Mouse (Mus musculus): ENCODE measurements around the gene Eda. TPM values are rescaled to one million over a fixed set of nuclear protein-coding genes. Genes with fewer than 3 reads are reported as not detected.

Eda gene
- total RNA-seq (2021) = 10 to 100 TPM; 11.0 to 13.2 TPM
- long read RNA-seq, experiment 1, partial matches to known transcripts = 5 of 7 reads
- long read RNA-seq, experiment 1, other reads (novel, unspliced or antisense) = 2 of 7 reads
- long read RNA-seq, experiment 2, partial matches to known transcripts = 4 of 7 reads
- long read RNA-seq, experiment 2, other reads (novel, unspliced or antisense) = 3 of 7 reads

DNA sequence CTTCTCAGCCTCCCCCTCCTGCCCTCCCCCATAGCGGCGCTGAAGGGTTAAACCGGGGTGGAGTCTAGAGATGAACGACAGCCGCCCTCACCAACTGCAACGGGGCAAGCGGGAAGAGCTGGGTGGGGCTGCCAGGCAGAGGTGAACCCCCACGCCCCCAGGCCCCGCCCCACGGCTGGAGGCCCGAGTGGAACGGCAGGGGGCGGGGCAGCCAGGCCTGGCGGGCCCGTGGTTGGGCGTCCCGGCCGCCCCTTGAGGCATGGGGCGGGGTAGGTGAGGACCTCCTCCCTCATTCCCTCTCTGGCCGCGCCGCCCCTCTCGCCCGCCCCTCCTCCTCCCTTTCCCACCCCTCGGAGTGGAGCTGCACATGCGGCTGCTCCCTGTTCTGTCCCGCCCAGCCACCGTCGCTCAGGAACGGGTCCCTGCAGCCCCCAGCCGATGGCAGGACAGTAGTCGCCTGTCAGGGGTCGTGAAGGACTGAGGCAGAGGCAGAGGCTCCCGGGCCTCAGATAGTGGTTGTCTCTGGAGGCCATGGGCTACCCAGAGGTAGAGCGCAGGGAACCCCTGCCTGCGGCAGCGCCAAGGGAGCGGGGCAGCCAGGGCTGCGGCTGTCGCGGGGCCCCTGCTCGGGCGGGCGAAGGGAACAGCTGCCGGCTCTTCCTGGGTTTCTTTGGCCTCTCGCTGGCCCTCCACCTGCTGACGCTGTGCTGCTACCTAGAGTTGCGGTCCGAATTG is at the start of gene Eda:
TSS of gene Eda (plus strand) at position 357 of the 735 bp plus-strand sequence.
- DNase-seq = peak; percentile 86

DNA sequence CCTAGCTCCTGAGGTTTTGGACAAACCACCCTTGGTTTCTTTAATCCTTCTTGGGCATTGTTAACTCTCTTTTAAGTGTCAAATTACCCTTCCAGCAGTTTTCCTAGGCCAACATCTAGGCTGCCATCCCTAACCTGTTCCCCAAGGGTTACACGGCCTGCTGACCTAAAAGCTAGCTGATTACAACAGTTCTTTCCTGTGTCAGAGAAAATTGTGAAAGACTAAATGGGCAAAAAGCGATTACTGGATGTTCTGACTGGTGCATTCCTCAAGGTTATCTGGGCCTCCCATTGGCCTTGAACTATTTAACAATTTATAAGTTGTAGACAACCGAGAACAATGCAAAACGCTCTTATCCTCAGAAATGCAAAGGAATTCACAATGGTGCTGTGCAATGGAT is 14.4 kb upstream of the Eda start:
- no peak for DNase-seq

DNA sequence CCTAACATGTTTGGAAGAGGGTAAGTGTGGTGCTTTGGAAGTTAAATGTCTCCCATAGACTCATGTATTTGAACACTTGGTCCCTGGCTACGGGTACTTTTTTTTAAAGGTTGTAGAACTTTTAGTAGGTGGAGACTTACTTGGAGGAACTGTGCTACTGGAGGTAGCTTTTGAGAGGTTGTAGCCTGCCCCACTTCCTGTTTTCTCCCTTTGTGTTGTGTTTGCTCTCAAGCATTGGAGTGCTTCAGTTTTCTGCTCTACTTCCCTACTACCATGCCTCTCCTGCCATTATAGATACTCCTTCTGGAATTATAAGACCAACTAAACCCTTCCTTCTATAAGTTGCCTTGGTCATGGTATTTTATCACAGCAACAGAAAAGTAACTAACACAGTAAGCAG is 5.3 kb upstream of the Eda start:
- no peak for DNase-seq

DNA sequence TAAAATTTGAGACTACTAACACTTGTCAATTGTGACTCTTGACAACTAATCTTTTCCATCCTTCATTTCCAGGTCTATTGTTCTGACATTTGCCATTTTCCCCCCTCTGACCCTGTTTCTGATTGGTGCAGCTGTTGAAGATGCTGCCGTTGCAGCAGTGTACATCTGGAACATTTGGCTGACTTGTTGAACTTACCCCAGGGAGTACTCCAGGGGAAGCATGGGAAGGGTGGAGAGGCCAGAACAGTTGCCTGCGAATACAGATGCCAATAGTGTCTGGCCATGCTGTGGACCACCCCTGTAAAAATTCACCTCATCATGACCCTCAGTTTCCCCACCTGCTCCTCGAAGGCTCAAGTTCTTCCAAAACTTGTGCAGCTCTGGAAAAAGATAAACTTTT is 1.0 kb upstream of the Eda start:
- DNase-seq = peak; percentile 2

DNA sequence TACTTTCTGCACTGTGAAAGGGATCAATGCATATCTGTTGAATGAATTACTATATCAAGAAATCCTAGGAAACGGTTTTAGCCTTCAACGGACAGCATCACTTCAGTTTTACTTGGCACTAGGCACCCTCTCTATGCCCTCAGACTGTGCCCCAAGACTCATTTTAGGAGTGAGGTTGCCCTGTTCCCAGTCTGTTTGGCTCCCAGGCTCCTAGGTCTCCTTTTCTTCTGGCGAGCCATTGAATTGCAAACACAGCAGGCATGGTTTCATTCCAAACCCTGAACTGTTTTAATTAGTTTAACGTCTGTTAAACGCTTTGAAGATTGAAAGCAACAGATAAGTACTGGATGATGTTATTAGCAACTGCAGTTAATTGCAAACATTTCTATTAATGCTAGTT is 603 bp upstream of the Eda start:
- DNase-seq = no peak

DNA sequence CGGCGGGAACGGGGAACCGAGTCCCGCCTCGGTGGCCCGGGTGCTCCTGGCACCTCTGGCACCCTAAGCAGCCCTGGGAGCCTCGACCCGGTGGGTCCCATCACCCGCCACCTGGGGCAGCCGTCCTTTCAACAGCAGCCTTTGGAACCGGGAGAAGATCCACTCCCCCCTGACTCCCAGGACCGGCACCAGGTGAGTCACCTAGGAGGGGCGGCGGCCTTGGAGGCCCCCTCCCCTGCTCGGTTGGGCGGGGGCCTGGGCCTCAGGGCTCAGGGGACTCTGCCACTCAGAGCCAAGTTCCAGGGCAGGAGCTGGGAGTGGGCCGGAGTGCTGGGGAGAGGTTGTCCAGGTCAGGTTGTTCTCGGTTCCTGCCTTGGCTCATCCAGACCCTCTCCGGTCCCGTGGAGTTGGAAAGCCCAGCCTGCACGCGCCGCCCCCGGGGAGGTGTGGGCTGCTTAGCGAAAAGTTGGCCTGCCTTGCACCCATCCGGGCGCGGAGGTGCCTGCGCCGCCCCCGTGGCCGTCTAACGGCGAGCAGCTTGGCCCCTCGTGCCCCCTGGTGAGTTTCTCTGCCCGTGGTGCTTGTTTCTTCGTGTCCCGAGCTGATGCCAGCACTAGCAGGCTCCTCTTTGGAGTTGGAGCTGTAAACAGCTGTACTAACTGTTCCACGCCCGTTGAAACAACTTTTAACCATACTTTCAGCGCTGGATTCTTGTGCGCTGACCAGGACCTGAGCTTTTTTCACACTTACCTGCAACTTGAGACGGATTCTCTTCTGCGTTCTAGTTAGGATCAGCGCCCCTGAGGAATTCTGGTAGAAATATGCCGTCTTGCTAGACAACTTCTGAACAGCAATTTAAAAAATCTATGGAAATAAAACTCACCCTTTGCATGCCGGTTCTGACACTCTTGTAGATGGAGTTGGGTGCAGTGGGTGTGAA is 849 bp downstream of the Eda start:
- DNase-seq = peak; percentile 26

DNA sequence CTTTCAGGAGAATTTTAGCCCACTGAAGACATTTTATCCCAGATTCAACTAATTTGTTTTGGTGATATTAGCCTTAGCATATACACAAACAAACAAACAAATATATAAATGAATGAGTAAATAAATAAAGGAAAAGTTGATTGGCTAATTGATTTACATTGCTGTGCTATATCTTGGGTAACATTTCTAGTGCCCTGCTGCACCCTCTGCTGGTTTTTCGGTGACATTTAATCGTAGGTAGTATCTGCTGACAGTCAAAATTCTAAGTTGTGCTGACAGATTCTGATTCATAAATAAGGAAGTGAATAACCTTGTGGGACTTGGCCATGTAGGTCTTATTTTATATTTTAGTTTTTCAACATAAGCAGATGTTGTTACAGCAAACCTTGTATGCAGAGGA is 2.9 kb downstream of the Eda start:
- no peak for DNase-seq

DNA sequence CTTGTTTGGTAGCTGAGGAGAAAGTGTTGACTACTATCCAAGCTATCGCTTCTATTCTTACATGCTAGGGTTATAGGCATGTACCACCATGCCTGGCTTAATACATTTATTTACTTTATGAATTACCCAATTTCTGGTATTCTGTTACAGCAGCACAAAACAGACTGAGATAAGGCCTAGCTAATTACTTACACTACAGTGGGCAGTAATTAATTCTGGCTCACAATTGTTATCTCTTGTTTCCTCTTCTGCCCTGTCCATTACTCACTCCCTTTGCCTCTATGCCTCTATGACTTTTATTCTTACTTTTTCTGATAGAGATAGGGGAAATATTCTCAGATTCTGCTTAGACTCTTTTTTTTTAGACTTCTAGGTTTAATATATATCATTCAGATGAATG is 18.0 kb downstream of the Eda start:
- DNase-seq = no peak

DNA sequence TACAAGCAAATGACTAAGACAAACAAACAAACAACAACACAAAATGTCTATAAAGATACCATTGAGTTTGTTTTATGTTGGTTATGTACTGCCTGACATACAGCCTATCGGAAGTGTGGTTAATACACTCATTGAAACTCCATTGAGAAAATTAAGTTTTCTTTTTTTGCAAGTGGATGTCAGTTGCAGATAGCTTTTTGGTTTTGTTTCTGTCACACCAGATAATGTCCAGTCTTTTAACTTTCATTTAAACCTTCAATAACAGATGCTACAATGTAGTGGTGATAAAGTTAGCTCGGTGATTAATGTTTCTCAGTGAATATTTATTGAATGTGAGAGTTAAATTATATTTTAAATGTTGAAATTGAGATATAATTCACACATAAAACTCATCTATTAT is 23.9 kb downstream of the Eda start:
- no peak for DNase-seq

DNA sequence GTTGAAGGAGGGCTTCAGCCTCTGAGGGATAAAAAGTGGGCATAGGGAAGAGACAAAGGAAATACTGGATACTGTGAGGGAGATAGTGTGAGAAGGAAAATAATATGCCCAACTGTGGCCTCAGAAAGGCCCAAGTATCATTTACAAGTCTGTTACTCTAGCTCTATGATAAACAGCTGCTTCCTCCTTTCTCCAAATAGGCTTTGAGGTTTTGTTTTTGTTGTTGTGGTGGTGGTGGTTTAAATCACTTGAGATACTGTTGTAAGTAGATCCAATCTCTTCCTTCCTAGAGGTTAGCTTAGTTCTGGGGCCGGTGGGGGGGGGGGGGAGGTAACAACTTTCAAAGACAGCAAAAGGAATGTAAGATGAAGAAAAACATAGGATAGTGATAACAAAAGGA is 143.0 kb downstream of the Eda start:
- DNase-seq = no peak

DNA sequence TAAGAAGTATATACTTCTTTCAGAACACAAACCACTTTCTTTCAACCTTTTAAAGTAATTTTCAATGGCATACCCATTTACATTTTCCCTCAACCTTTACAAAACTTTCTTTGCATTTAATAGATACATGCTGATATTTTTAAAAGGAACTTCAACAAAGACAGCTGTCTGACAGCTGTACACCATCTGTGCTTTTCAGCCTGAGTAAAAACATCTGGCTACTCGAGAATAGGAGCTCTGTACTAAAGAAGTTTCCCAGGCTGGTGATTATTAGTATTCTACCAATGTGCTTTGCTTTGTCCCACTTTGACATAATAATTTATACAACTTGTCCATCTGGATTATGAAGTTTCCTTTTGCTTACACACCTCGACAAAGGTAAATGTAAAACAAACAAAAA is 219.9 kb downstream of the Eda start:
- DNase-seq = no peak

DNA sequence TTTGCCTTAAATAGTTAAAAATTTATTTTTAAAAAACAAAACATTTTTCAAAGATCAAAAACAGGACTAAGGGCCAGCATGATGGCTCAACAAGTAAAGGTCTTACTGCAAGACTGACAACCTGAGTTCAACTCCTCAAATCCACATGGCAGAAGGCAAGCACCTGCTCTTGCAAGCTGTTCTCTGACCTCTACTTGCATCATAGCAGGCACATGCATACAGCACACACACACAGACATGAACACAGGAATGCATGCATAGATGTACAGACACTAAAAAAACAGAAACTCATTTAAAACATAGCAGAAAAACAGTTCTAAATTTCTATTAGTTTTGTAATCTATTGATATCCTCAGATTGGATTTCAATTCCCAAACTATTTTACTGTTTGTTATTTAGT is 338.2 kb downstream of the Eda start:
- DNase-seq = no peak

DNA sequence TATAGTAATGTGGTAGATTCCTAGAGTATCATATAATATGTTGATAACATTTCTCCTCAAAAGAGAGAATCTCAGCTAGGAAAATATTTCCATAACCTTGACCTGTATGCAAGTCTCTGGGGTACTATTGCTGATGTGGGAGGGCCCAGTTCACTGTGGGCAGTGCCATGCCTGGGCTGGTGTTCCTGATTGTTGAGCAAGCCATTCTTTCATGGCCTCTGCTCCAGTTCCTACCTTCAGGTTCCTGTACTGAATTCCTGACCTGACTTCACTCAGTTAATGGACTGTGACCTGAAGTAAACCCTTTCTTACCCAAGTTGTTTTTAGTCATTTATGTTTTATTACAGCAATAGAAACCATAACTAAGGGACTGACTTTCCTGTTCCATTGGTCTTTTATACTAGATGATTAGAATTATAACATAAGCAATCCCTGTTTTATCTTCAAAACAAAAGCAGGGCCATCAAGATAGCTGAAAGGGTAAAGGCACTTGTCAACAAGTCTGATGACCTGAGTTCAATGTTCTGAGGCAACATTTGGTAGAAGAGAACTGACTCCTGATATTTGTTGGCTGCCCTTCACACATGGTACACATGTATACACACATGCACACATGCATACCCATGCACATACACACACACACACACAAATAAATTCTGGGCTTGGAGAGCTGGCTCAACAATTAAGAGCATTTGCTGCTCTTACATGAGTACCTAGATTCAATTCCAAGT is 338.9 kb downstream of the Eda start:
- no peak for DNase-seq

DNA sequence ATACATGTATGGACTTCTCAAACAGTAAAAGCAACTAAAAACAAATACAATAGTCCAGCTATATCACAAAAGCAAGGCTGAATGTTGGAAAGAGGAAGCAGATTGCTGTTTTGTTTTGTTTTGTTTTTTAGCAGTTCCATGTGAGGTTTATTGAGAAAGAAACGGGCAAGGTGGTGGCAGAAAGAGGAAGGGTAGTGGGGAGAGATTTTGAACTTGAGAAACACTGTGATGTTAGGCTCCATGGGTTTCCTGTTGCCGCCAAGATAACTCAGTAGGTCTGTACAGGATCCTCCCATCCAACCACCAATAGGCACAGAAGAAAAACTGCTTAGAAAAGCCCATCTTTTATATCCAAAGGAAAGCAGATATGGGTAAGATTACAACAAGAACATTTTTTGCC is 365.3 kb downstream of the Eda start:
- no peak for DNase-seq

DNA sequence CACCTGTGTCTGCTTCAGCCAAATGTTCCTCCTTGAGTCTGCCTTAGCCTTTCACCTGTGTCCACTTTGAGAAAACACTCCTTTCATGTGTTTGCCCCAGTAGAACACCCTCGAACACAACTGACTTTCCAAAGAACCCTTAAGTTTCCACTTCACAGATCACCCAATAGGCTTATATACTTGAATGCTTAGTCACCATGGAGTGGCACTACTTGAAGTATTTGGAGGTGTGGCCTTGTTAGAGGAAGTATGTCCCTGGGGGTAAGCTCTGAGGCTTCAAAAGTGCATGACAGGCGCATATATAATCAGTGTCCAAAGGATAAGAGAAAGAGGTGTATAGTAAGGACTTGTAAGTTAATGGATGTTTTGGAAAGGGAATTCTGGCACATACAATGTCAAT is 369.0 kb downstream of the Eda start:
- DNase-seq = no peak

DNA sequence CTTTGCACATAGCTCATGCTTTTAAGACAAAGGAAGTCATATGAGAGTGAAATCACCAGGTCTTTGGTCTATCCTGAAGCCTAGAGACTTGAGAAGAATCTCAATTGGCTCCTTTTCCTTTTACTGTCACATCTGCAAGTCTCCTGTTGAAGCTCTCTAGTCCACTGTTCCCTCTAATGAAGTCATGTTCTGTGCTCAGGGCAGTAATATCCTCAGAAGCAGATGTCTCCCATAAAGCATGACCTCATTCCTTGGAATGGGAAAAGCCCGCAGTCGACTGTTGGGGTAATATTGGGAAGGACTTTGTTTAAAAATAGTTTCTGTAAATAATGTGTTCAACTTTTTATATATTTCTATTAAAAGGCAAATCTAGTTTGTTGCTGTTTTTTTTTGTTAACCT is 381.6 kb downstream of the Eda start:
- DNase-seq = no peak

DNA sequence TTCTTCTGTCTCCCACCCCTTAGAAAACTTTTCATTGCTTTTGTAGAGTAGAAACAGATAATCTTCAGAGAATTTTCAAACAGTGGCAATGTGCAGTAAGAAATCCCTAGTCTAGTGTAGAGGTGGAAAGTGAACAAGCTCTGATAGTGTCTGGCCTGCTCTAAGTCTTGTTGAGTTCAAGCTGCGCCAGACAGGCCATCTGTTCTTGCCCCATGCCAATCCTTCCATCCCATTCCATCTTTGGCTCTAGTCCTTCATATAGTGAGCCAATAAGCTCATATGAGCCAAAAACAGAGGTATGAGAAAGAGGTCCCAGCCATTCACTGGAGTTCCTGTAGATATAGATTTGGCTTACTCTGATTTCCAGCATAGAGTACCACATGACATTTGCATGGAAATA is 414.5 kb downstream of the Eda start:
- no peak for DNase-seq

DNA sequence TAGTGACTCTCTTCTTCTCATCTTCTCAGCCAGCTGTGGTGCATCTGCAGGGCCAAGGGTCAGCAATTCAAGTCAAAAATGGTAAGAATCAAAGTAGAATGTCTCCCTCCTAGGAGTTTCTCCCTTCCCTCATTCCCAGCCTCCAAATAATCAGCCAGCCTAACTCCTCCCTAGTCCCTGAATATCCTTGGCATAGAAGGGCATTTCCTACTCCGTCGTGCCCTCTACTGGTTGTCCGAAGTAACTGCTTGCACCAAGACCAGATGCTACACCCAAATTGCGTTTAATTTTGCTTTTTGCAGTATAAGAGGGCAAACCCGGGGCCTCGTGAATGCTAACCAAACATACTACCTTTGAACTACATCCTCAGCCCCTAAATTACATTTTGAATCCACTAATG is 416.9 kb downstream of the Eda start:
- peak; percentile 30 for DNase-seq

DNA sequence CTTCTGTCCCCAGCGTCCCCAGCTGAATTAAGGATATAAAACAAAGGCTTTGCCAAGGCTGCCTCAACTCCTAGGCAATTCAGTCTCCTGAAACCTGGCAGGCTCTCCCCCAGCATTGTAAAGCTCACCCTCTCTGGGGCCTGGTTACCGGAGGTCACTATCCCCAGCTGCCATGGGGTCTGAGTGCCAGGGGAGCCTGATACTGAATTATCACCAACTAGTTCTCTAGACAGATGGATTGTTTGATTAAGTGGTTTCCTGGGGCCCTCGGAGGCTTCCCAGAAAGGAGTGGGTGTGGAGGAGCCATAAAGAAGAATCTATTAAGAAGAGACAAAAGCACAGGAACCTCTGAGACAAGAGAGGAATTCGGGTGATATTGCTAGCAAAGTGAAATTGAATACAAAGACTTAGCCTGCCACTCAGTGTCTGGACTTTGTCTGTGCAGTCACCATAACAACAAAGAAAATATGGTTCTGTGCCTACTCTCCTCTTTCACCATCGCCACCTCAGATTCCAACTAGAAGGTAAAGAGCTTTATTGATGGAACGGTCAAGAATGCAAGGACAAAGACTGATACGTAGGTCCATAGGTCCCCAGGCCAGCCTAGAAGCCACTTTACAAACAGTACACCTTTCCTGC is 418.9 kb downstream of the Eda start:
- no peak for DNase-seq

DNA sequence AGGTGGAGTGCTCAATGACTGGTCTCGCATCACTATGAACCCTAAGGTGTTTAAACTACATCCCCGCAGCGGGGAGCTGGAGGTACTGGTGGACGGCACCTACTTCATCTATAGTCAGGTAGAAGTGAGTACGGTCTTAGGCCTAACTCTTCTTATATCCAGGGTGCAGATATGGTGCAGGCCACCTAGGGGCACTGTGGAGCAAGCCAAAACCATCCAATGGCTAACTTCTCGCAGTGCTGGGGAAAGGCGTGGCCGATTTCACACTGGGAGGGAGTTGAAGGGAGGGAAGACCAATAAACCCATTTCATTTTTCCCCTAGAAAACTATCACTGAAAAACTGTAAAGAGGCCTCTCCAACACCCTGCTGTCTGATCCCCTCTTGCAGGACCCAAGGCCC is 419.6 kb downstream of the Eda start:
- DNase-seq = no peak

DNA sequence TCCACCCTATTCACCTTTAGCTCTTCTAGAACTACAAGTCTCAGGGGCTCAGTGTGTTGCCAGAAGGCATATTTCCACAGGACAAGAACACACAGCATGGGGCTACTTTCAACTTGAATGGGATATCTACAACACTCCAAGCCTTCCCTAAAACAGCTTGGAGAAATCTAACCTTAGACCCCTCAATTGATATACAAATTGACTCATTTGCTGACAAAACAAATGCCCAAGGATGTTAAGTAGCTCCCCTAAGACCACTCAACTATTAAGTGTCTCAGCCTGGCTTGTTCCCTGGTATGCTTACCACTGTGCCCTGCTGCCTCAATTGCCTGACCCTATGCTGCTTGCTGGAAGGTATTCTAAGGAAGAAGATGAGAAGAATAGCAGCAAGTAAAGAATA is 425.5 kb downstream of the Eda start:
- no peak for DNase-seq

DNA sequence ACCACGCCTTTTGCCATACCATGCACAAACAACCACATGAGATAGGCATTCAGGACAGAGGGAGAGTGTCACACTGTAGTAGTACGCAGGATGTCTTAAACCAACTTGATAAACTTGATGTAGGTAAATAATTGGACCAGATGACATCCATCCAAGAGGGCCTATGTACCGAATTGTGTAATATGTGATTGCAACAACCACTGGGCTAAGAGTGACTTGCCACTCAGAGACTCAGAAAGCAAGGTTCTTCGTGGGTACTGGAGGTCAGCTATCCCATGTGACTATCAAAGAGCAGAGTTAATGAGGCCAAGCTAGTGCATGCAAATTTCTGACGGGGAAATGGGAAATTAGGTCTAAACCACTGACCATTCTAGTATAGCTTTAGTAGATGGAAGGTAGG is 426.3 kb downstream of the Eda start:
- DNase-seq = no peak
